Mouse (Mus musculus): ENCODE data around the gene Gm9918. TPM values are rescaled to one million over a fixed set of nuclear protein-coding genes. Genes with fewer than 3 reads are reported as not detected.

The Gm9918 gene
- polyA plus RNA-seq (2012; rRNA removed), result 0.08 and 0.23 TPM in 2 replicates

DNA sequence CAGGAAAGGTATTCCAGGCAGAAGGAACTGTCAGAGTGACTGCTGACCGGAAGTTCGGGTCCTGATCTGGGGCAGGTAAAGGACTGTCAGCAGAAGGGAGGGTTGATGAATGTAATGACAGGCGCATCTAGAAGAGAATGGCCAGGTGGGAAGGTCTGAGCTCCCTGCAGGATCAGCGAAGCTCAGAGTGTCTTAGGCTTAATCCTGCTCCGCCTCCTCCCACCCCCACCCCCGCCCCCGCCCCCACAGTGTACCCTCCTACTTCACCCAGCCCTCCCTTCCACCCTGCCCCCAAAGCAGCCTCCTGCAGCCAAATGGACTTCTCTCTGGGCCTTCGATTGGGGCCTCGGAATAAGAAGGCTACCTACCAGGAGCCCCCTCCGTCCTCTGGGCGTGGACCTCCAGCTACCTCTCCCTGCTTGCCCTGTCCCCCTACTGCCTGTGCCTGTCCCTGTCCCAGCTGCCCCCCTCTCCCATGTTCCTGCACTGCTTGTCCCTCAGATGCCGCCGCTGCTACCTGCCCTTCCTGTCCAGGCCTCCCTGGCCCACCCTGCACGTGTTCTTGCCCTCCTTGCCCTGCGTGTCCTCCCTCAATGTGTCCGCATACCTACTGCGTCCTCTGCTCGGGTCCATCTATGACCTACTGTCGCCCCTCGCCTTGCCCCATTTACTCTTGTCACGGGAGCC is at the start of gene Gm9918:
Gene Gm9918, plus strand, starts transcription at position 290 of the 687 bp plus-strand sequence.

DNA sequence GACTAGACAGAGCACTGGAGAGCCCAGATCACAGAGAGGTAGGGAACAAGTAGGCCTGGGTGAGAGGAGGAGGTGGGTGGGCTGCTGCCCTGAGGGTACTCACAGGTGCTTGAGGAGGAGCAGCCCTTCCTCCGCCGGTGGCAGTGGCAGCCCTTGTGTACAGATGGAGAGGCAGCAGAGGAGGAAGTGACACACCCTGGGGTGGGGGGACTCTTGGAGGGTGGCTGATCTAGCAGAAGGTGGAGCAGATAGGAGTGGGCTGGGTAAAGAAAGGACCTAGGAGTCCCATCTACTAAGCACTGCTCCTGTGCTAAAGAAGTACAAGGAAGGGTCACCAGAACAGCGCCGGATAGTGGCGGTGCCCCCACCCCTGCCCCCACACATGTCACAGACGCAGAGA is 38.6 kb upstream of the Gm9918 start, which contains the start of gene Itgb7:
Gene Itgb7, minus strand, starts transcription at position 197 of the 400 bp plus-strand sequence.

DNA sequence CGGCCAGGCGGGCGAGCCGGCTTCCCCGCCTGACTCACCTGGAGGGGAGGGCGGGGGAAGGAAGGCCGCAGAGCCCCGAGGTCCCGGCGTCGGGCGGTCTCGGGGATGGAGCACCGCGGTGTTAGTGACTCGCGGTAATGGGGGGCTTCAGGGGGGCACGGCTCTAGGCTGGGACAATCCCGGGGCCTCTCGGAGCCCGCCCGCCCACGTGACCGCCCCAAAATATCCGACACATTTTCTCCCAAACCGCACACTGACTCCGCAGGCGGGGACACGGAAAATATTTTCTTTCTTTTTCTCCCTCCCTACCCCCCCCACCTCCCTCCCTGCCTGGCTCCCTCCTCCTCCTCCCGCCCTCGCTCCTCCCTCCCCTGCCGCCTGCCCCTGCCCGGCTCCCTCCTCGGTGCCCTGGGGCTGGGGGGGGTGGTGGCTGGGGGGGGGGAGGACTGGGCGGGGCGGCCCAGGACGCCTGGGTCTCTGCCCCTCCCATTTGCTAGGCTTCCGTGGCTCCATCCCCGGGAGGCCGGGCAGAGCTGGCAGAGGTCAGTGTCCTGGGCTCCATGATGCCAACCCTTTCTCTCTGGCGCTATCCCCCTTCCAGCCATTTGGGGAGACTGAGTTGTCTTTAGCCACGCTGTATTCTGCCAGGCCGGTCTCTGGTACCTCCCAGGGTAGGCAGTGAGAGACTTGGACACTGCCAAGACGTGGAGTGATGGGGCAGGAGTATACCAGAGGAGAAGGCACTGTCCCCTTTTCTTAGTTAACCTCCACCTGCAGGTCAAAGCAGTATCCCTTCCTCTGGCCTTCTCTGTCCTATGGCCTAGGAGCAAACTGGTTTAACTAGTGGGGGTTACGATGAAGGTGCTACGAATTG is 12.9 kb upstream of the Gm9918 start, which contains the start of gene Rarg:
Gene Rarg, minus strand, starts transcription at position 316 of the 874 bp plus-strand sequence.

DNA sequence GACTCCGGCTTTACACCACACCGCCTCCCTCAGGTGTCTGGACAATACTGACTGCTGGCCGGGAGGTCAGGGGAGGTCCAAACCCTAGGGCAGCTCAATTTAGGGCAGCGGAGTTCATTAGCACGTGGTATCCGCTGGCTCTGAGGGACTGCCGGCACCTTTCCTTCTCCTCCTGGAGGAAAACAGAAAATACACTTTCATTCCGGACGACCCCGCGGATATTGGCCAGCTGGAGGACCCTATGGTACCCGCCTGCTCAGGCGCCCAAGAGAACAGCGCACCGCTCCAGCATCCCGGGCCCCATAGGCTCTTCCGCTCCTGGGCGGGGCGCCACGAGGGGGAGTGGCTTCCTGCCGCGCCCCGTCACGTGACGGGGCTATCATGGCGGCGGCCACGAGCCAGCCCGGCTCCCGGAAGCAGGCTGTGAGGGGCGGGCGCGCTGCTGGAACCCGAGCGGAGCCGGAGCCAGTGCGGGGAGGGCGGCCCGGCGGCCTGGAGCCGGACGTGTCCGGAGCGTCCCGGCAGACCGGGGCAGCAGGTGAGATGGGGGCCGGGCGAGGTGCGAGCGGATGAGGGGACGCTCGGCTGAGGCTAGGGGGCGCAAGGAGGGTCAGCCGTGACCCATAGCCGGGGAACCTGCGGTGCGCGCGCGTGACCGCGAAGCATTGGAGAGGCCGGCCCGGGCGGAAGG is 8.9 kb downstream of the Gm9918 start, which contains the start of gene Mfsd5:
Gene Mfsd5, plus strand, starts transcription at position 363 of the 691 bp plus-strand sequence.

DNA sequence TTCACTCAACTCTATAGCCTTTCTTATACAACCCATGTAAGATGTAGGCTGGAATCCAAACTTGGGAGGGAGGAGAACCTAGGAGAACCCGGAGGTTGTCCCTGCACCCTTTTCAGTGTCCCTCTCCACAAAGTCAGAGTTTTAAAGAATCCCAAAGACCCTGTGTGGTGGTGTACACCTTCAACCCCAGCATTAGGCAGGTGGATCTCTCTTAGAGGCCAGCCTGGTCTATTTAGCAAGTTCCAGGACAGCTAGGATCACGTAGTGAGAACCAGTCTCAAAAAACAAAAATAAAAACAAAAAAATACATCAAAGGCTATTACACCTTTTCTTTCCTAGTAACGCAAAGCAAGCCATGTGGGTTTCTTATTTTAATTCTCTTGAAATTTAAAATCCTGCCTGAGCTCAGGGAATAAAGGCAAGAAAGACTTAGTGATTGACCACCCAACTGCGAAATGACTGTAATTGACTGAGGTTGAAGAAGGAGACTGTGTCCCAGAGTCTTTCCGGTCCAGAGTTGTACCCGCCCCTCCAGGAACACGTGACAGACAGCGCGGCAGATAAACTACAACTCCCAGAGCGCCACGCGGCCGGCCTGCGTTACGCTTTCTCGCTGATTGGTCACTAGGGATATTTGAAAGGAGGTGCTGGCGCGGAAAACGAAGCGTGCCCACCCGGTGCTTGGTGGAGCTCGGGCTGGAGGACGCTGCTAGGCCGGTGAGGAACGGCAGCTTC is 25.4 kb downstream of the Gm9918 start, which contains the start of gene Espl1:
Gene Espl1, plus strand, starts transcription at position 634 of the 735 bp plus-strand sequence.

Other genes with a start within 250 kb of the Gm9918 start
- 1.5 and 29.3 TPM in 2 replicates for gene Krt18, start 242.4 kb upstream of the Gm9918 start, polyA plus RNA-seq (2012; rRNA removed)
- 142 and 151 TPM in 2 replicates for gene Eif4b, start 196.8 kb upstream of the Gm9918 start, polyA plus RNA-seq (2012; rRNA removed)
- gene Tns2, start 170.2 kb upstream of the Gm9918 start, polyA plus RNA-seq (2012; rRNA removed), result 10.8 and 13.8 TPM in 2 replicates
- 109 and 115 TPM in 2 replicates for gene Spryd3, start 134.3 kb upstream of the Gm9918 start, polyA plus RNA-seq (2012; rRNA removed)
- gene Igfbp6, start 126.2 kb upstream of the Gm9918 start, polyA plus RNA-seq (2012; rRNA removed), result 3.3 and 3.5 TPM in 2 replicates
- gene Soat2, start 120.0 kb upstream of the Gm9918 start, polyA plus RNA-seq (2012; rRNA removed), result 0.13 and 0.15 TPM in 2 replicates
- 75.6 and 75.9 TPM in 2 replicates for gene Zfp740, start 67.3 kb upstream of the Gm9918 start, polyA plus RNA-seq (2012; rRNA removed)
- gene Csad, start 65.8 kb upstream of the Gm9918 start, polyA plus RNA-seq (2012; rRNA removed), result 34.7 and 35.6 TPM in 2 replicates
- 0.30 and 0.37 TPM in 2 replicates for gene Itgb7, start 38.6 kb upstream of the Gm9918 start, polyA plus RNA-seq (2012; rRNA removed)
- gene Rarg, start 13.0 kb upstream of the Gm9918 start, polyA plus RNA-seq (2012; rRNA removed), result 9.8 and 11.0 TPM in 2 replicates
- gene Mfsd5, start 8.9 kb downstream of the Gm9918 start, polyA plus RNA-seq (2012; rRNA removed), result 41.0 and 41.5 TPM in 2 replicates
- 6.2 and 6.7 TPM in 2 replicates for gene Espl1, start 25.7 kb downstream of the Gm9918 start, polyA plus RNA-seq (2012; rRNA removed)
- gene Pfdn5, start 55.6 kb downstream of the Gm9918 start, polyA plus RNA-seq (2012; rRNA removed), result 404 and 434 TPM in 2 replicates
- gene Myg1, start 61.1 kb downstream of the Gm9918 start, polyA plus RNA-seq (2012; rRNA removed), result 96.6 and 99.5 TPM in 2 replicates
- gene Aaas, start 80.2 kb downstream of the Gm9918 start, polyA plus RNA-seq (2012; rRNA removed), result 30.4 and 32.7 TPM in 2 replicates
- 0.73 and 5.7 TPM in 2 replicates for gene Sp7, start 96.6 kb downstream of the Gm9918 start, polyA plus RNA-seq (2012; rRNA removed)
- gene Sp1, start 135.6 kb downstream of the Gm9918 start, polyA plus RNA-seq (2012; rRNA removed), result 12.9 and 13.1 TPM in 2 replicates
- gene Amhr2, start 174.8 kb downstream of the Gm9918 start, polyA plus RNA-seq (2012; rRNA removed), result 0.48 and 0.74 TPM in 2 replicates
- 73.2 and 80.8 TPM in 2 replicates for gene Prr13, start 188.5 kb downstream of the Gm9918 start, polyA plus RNA-seq (2012; rRNA removed)
- gene Pcbp2, start 200.0 kb downstream of the Gm9918 start, polyA plus RNA-seq (2012; rRNA removed), result 447 and 470 TPM in 2 replicates
- gene Gm10337, start 233.2 kb downstream of the Gm9918 start, polyA plus RNA-seq (2012; rRNA removed), result not detected in 2 replicates
- gene Map3k12, start 246.5 kb downstream of the Gm9918 start, polyA plus RNA-seq (2012; rRNA removed), result 89.1 and 91.0 TPM in 2 replicates
- 145 and 154 TPM in 2 replicates for gene Tarbp2, start 247.6 kb downstream of the Gm9918 start, polyA plus RNA-seq (2012; rRNA removed)